20 mouse cellular contexts compared by ENCODE assay signal in genomic region chr9:62707267-62707666, GRCm38 (mm10). TPM values are rescaled to one million over a fixed set of nuclear protein-coding genes. Genes with fewer than 3 reads are reported as not detected.
"Had no signal": no experiment of that assay in that cellular context is flagged by ENCODE, and none has a peak within 500 bp of the region (broad histone marks: within the 10 kb centered on the region; RNA-seq: fewer than 3 reads in every experiment).

No protein-coding gene starts in this region.

- ATAC-seq: midbrain, embryonic 16.5 days had no signal

- H3K4me2 ChIP-seq: lung, embryonic 15.5 days; midbrain, embryonic 12.5 days; neural tube, embryonic 13.5 days; neural tube, embryonic 15.5 days had no signal

- H3K27me3 ChIP-seq: lung, embryonic 15.5 days; midbrain, embryonic 12.5 days; neural tube, embryonic 13.5 days; neural tube, embryonic 15.5 days had no signal

- H3K27ac ChIP-seq: lung, embryonic 15.5 days; macrophage; midbrain, embryonic 12.5 days; neural tube, embryonic 15.5 days had no signal

- H3K36me3 ChIP-seq: lung, embryonic 15.5 days; midbrain, embryonic 12.5 days; neural tube, embryonic 13.5 days; neural tube, embryonic 15.5 days had no signal

- H3K4me1 ChIP-seq: megakaryocyte, embryonic 14.5 days had no signal

- H3K4me3 ChIP-seq: lung, embryonic 15.5 days; megakaryocyte, embryonic 14.5 days; midbrain, embryonic 12.5 days; neural tube, embryonic 13.5 days; neural tube, embryonic 15.5 days had no signal

- H3K9ac ChIP-seq: lung, embryonic 15.5 days; midbrain, embryonic 12.5 days; neural tube, embryonic 13.5 days; neural tube, embryonic 15.5 days had no signal

- DNase-seq: lung, adult 2 months; lung, postnatal 14 days; lung, postnatal 36 days; retina, postnatal 1 day; right cerebral cortex, adult 18-20 months; right cerebral cortex, postnatal 25 days; right cerebral cortex, postnatal 4 days; spleen, adult 18-20 months; thymus, adult 18-20 months; thymus, postnatal 14 days; thymus, postnatal 36 days had no signal

- H3K9me3 ChIP-seq: lung, embryonic 15.5 days; megakaryocyte, embryonic 14.5 days; midbrain, embryonic 12.5 days; neural tube, embryonic 13.5 days; neural tube, embryonic 15.5 days had no signal

RNA-seq across cellular contexts. Expression of gene Itga11, which starts 29.6 kb away (rescaled TPM):
- total RNA-seq: megakaryocyte progenitor cell, adult 5-6 weeks; monocyte, adult 5-6 weeks had no signal
- polyA plus RNA-seq: macrophage had no signal
